ENCODE assay signal across 8 mouse cellular contexts in genomic region chr6:86523242-86523754, GRCm38 (mm10). TPM values are rescaled to one million over a fixed set of nuclear protein-coding genes. Genes with fewer than 3 reads are reported as not detected.
DNase-seq lines count a peak whose midpoint lies in the region; ATAC-seq and TF ChIP-seq lines count a peak whose summit lies in the region.

No protein-coding gene starts in this region.

- H3K4me1 ChIP-seq in lung, adult 2 months (ENCODE audit: control insufficient read depth, insufficient read depth, low read length), result peaks cover 7% of the 10 kb centered on the region; the same call in 1 of the 2 replicates
- H3K4me1 ChIP-seq in intestine, embryonic 14.5 days (replicated peaks; ENCODE audit: control insufficient read depth, insufficient read depth, low read length), result peaks cover 15% of the 10 kb centered on the region; the same call in 1 of the 2 replicates
- peaks cover 25% of the 10 kb centered on the region for H3K4me1 ChIP-seq in neural tube, embryonic 13.5 days (replicated peaks)

- no peak for ATAC-seq in intestine, embryonic 14.5 days (replicated peaks; ENCODE audit: low FRiP score, low TSS enrichment, low read depth)
- no peak for ATAC-seq in neural tube, embryonic 13.5 days (ENCODE audit: low read depth)

- no peaks in the 10 kb centered on the region for H3K9me3 ChIP-seq in intestine, embryonic 14.5 days (ENCODE audit: control insufficient read depth, low read length)
- no peaks in the 10 kb centered on the region for H3K9me3 ChIP-seq in neural tube, embryonic 13.5 days

- intact Hi-C loops in left cerebral cortex, postnatal 14 days (cut with DNase I), result loop anchor here (5.0 kb wide), 1 partner anchor 36 kb away; no protein-coding TSS in a partner anchor

- no peaks in the 10 kb centered on the region for H3K27me3 ChIP-seq in intestine, embryonic 14.5 days (replicated peaks; ENCODE audit: control insufficient read depth, insufficient read depth, low read length)
- no peaks in the 10 kb centered on the region for H3K27me3 ChIP-seq in neural tube, embryonic 13.5 days

- WGBS in lung, adult 2 months, result 21% methylated on average over 3 of the region's 3 CpGs
- WGBS in intestine, embryonic 14.5 days, result 32% methylated on average over 3 of the region's 3 CpGs
- WGBS in neural tube, embryonic 13.5 days, result 35% methylated on average over 3 of the region's 3 CpGs

- peak overlapping the region; percentile 84 for H3K4me2 ChIP-seq in intestine, embryonic 14.5 days (ENCODE audit: low read length)
- peak overlapping the region; percentile 98 for H3K4me2 ChIP-seq in neural tube, embryonic 13.5 days

- TF ChIP-seq POLR2A in lung, adult 2 months (IDR thresholded peaks at IDR 0.05; ENCODE audit: borderline replicate concordance, extremely low read depth, low read depth, low read length), result no peak

- TF ChIP-seq CTCF in lung, adult 2 months (IDR thresholded peaks at IDR 0.05; ENCODE audit: insufficient read depth, low read length), result no peak

- H3K9ac ChIP-seq in intestine, embryonic 14.5 days (ENCODE audit: low read length), result peak overlapping the region; percentile 99
- H3K9ac ChIP-seq in neural tube, embryonic 13.5 days, result peak overlapping the region; percentile 99

- peak overlapping the region; percentile 100; the same call in 1 of the 2 replicates for H3K27ac ChIP-seq in intestine, embryonic 14.5 days (ENCODE audit: low read depth)
- peak overlapping the region; percentile 100 for H3K27ac ChIP-seq in neural tube, embryonic 13.5 days (replicated peaks)

- H3K4me3 ChIP-seq in lung, adult 2 months (replicated peaks; ENCODE audit: extremely low read depth, low read depth, low read length), result peak overlapping the region; percentile 33
- H3K4me3 ChIP-seq in intestine, embryonic 14.5 days (ENCODE audit: low read depth, low read length), result peak overlapping the region; percentile 93
- H3K4me3 ChIP-seq in neural tube, embryonic 13.5 days, result peak overlapping the region; percentile 74

- H3K36me3 ChIP-seq in intestine, embryonic 14.5 days (ENCODE audit: control insufficient read depth, insufficient read depth, low read length), result peaks cover 22% of the 10 kb centered on the region; the same call in 1 of the 2 replicates
- H3K36me3 ChIP-seq in neural tube, embryonic 13.5 days, result peaks cover 17% of the 10 kb centered on the region

- no peak for DNase-seq in lung, adult 2 months
- no peak for DNase-seq in lung, postnatal 14 days
- peak; percentile 31 for DNase-seq in embryo, embryonic 9.5 days (ENCODE audit: extremely low spot score)
- peak; percentile 58 for DNase-seq in intestine, embryonic 14.5 days (ENCODE audit: low spot score)
- DNase-seq in ovary, postnatal 14 days (ENCODE audit: low spot score), result no peak
- no peak for DNase-seq in left cerebral cortex, adult 8-10 months (ENCODE audit: low spot score in 2 of 2)
- no peak for DNase-seq in left cerebral cortex, postnatal 14 days (ENCODE audit: low spot score in 2 of 2)

RNA-seq across cellular contexts. Expression of gene Pcbp1, which starts 2.8 kb away (rescaled TPM):
- 161 TPM in 2 replicates for polyA plus RNA-seq in lung, adult 2 months (2012; rRNA removed)
- polyA plus RNA-seq in intestine, embryonic 14.5 days (2014; fragmentation: Nextera tagmentation; extraction: Ambion mirVana), result 261 and 405 TPM in 2 replicates
- 431 and 435 TPM in 2 replicates for polyA plus RNA-seq in neural tube, embryonic 13.5 days (2015; fragmentation: Nextera tagmentation; extraction: Ambion mirVana)
- total RNA-seq in left cerebral cortex, adult 8-10 months (2022), result 100 to 1,000 TPM; 179 to 184 (median 180) TPM
- 100 to 1,000 TPM; 182 to 190 TPM for total RNA-seq in left cerebral cortex, postnatal 14 days (2021)

Comparison
In these comparisons a context has a peak if more than half of its experiments do, and no peak if none do; other contexts are left out.
1. DNase-seq: peak in embryo, embryonic 9.5 days (single experiment) and intestine, embryonic 14.5 days (single experiment); none in lung, adult 2 months (single experiment), lung, postnatal 14 days (single experiment), ovary, postnatal 14 days (single experiment), left cerebral cortex, adult 8-10 months (0 of 2) and left cerebral cortex, postnatal 14 days (0 of 2).
2. H3K4me3 ChIP-seq: peak in every context shown above with its lines; median percentile 93 in intestine, embryonic 14.5 days; 74 in neural tube, embryonic 13.5 days; 33 in lung, adult 2 months.